Mouse (Mus musculus): ENCODE results near the gene Slc4a5. TPM values are rescaled to one million over a fixed set of nuclear protein-coding genes. Genes with fewer than 3 reads are reported as not detected.

The Slc4a5 gene
- total RNA-seq, 4 experiments from 2014 or later = 0.44 to 2.0 (median 0.79) TPM

DNA sequence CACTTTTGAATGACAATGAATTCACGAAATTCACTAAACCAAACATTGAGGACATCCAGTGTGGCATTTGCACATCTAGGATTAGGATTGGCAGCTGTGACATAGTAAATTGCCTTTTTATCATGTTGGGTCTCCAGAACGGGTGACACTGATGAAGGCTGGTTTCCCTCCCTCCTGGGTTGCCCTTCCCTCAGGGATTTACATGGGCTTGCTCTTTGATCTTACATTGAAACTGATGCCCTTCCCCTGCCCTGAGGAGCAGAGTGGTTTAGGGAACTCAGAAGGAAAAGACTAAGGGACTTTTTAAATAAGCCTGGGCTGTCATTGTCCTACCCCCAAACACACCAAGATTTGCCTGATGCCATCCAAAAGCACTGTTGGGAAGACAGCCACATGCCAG is 11.9 kb downstream of the Slc4a5 start:
- DNase-seq (ENCODE audit: low spot score in 2 of 2) = no peak

GRCm38 (mm10) chr6:83233306-83233705 is 13.7 kb downstream of the Slc4a5 start:
- no peak for DNase-seq (ENCODE audit: low spot score in 2 of 2)

- no peak for DNase-seq (ENCODE audit: low spot score in 2 of 2)
Observed at GRCm38 (mm10) chr6:83234280-83234741, 14.7 kb downstream of the Slc4a5 start.

GRCm38 (mm10) chr6:83237123-83237522 is 17.5 kb downstream of the Slc4a5 start:
- no peak for DNase-seq (ENCODE audit: low spot score in 2 of 2)

DNA sequence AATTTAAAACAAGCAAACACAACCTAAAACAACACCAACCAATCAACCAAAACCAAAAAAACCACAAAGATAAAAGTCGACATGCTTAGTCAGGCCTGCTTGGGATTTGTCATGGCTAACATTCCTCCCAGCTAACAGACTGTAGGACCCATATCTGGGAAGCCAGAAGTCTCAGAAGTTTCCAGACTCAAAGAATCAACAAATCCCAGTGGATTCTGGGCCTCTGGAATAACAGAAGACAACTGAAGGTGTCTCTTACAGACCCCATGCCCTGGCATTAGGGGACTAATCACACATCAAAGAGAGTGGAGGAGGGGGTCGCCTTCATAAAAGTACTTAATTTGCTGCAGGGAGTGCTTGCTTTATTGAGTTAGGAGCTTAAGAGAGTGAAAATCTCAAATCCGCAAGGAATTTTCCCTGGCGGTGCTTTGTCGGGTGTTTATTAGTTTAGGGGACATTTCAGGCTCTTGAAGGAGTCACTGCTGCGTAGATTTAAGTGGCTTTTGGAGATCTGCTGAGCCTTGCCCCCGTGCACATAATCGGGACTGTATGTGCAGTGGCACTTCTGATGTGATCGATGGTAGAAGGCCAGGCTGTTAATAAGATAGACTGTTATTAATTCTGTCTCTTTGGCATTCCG is 24.9 kb downstream of the Slc4a5 start:
- no peak for DNase-seq (ENCODE audit: low spot score in 2 of 2)

GRCm38 (mm10) chr6:83245134-83245533 is 25.5 kb downstream of the Slc4a5 start:
- DNase-seq (ENCODE audit: low spot score in 2 of 2) = peak in 1 of 2 experiments; percentile 43

- no peak for DNase-seq (ENCODE audit: low spot score in 2 of 2)
Observed at GRCm38 (mm10) chr6:83245997-83246396, 26.4 kb downstream of the Slc4a5 start.

DNA sequence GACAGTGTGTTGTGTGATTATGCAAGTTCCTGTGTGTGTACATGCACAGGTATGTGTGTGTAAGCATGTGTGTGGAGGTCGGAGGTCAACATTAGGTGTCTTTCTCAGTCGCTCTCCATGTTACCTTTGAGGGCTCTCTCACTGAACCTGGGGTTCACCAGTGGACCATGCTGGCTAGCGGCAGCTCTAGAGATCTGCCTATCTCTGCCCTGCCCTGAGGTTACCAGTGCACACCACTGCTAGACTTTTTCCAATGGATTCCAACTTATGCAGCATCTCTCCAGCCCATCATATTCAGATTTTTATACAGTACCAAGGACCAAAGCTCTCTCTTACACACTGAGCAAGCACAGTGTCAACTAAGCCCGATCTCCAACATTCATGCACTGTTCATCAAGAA is 27.1 kb downstream of the Slc4a5 start:
- no peak for DNase-seq (ENCODE audit: low spot score in 2 of 2)

DNA sequence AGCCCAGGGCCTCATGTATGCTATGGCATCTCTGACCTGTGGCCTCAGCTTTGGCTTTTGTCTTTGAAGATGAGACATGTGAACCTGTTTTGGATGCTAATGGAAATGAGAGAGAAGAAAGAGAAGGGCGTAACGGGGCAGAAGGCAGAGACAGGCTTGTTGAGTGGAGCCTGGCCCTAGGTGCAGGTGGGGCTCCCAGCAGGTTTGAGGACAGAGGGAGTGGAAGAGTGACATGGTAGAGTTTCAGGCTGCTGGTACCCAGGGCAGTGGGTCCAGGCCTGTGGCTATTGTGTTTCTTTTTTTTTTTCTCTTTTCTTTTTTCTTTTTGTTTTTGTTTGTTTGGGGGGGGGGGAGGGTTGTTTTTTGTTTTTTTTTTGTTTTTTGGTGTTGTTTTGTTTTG is 27.5 kb downstream of the Slc4a5 start:
- no peak for DNase-seq (ENCODE audit: low spot score in 2 of 2)

GRCm38 (mm10) chr6:83254242-83254641 is 34.6 kb downstream of the Slc4a5 start:
- DNase-seq (ENCODE audit: low spot score in 2 of 2) = no peak

- no peak for DNase-seq (ENCODE audit: low spot score in 2 of 2)
Observed at GRCm38 (mm10) chr6:83264516-83264915, 44.9 kb downstream of the Slc4a5 start.

DNA sequence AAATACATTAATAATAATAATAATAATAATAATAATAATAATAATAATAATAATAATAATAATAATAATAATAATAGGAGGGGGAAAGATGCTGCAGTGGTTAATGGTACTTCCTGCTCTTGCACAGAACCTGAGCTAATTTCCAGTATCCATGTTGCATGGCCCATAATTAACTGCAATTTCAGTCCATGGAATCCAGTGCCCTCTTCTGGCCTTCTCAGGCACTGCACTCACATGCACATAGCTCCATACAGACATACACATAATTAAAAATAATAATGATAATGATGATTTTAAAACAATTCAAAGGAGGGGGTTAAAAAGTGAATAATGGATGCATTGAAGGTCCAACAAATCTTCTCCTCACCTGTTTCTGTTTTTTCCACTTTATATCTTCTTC is 45.6 kb downstream of the Slc4a5 start:
- DNase-seq (ENCODE audit: low spot score in 2 of 2) = no peak

- no peak for DNase-seq (ENCODE audit: low spot score in 2 of 2)
Observed at GRCm38 (mm10) chr6:83265653-83266052, 46.0 kb downstream of the Slc4a5 start.

- DNase-seq (ENCODE audit: low spot score in 2 of 2) = no peak
Observed at GRCm38 (mm10) chr6:83267616-83268015, 48.0 kb downstream of the Slc4a5 start.

GRCm38 (mm10) chr6:83268144-83269010 is 48.7 kb downstream of the Slc4a5 start:
- DNase-seq (ENCODE audit: low spot score in 2 of 2) = peak; percentile 64 to 92

DNA sequence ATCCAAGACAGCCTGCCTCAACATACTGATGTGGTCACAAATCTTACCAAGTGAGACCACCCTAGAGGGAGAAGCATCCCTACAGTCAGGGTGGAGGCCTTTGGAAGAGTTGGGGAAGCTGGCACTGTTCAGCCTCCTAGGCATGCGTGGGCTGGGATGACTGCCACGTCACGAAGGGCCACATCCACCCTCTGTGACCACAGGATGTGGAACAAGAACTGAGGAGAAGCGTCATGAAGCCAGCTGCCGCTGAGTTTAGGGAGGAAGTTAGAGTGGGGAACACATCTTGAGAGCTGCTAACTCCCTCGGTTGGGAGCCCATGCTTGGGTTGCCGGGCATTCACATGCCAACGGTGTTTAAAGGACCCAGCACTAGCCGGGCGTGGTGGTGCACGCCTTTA is 54.1 kb downstream of the Slc4a5 start:
- DNase-seq (ENCODE audit: low spot score in 2 of 2) = no peak

GRCm38 (mm10) chr6:83277151-83277550 is 57.5 kb downstream of the Slc4a5 start:
- DNase-seq (ENCODE audit: low spot score in 2 of 2) = no peak

DNA sequence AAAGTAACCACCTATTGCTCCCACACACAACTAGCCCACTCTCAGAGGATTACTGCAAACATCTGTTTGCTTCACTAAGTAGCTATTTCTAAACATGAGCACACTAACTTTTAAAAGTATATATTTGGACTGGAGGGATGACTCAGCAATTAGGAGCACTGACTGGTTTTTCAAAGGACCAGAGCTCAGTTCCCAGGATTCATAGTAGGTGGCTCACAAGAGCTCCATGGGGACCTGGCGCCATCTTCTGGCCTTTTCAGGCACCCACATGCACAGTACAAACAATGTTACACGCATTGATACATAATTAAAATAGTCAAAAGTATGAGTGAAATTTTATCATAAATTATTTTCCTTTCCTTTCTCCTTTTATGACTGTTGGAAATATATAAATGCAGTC is 59.3 kb downstream of the Slc4a5 start:
- DNase-seq (ENCODE audit: low spot score in 2 of 2) = no peak

DNA sequence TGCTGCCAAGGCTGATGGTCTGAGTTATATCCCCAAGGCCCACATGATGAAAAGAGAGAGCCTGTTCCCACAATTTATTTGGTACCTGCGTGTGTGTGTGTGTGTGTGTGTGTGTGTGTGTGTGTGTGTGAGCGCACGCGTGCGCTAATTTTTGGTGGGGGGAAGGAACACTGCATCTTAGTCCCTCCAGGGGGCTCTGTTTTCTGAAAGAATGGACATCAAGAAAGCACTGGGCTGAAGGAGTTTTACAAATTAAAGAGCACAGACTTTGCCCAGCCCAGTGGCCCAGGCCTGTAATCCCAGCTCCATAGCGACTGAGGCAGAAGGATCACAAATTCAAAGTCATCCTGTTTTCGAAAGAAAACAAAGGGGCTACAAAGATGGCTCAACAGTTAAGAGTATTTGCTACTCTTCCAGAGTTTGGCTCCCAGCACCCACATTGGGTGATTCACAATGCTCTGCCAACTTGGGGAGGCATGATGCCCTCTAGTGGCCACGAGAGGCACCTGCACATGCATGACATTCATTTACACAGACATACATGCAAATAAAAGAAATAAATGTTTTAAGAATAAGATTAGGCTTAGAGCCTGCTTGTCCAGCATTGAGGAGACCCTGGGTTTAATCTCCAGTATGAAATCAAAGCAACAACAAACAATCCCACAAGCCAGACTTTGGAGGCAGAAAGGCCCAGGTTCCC is 60.8 kb downstream of the Slc4a5 start:
- DNase-seq (ENCODE audit: low spot score in 2 of 2) = no peak

GRCm38 (mm10) chr6:83300447-83301229 is 81.0 kb downstream of the Slc4a5 start:
- no peak for DNase-seq (ENCODE audit: low spot score in 2 of 2)

DNA sequence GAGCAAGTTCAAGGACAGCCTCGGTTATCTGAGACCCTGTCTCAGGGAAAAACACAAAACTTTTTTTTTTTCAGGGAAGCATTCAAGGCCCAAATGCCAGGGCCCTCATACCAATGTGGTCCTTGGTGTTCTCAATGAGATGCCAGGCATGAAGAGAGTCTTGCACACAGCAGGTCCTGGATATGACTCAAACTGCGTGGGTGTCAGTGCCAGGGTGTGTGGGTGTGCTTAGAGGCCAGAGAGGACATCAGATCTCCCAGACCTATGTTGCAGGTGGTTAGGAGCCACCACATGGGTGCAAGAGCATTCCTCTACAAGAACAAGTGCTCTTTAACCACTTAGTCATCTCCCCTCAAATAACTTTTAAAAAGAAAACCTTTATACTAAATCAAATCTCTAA is 81.7 kb downstream of the Slc4a5 start:
- DNase-seq (ENCODE audit: low spot score in 2 of 2) = no peak
